Mouse (Mus musculus) gastrocnemius, postnatal 4 days (tissue): ENCODE measurements around the gene Cnot8. TPM values are rescaled to one million over a fixed set of nuclear protein-coding genes. Genes with fewer than 3 reads are reported as not detected.

Source experiments
- DNase-seq, 2 experiments: peaks; one replicate each; pipeline ENCODE4 v3.0.0; 2021 to 2022; ENCODE audit warnings: low spot score in 2 of 2, mixed read lengths in 2 of 2
- total RNA-seq, 2 experiments: library from RNA; stranded (reverse); gene quantifications; 2 replicates each; pipeline ENCODE4 v1.2.3; 2021

Cnot8 gene
- total RNA-seq, 2 experiments from 2014 or later = 47.5 to 48.9 TPM

GRCm38 (mm10) chr11:58143704-58144426 is 39.9 kb downstream of the Cnot8 start:
- no peak for DNase-seq

- DNase-seq = no peak
Observed at GRCm38 (mm10) chr11:58146241-58146640, 42.3 kb downstream of the Cnot8 start.

GRCm38 (mm10) chr11:58155458-58155857 is 51.5 kb downstream of the Cnot8 start:
- DNase-seq = no peak

DNA sequence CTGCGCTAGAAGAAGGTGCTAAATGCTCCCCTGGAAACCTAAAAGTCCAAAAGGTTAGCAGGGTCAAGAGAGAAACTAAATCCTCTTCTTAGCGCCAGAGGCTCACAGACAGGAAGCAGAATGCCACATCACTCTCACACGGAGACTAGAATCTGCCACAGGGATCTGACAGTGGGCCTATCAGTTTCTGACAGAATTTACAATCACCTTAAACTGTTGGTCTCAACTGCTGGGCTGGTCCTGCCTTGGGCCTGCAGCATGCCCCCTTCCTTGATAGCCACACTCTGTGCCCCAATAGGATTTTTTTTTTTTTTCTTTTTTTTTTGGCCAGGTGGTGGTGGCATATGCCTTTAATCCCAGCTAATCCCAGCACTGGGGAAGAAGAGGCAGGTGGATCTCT is 52.9 kb downstream of the Cnot8 start:
- no peak for DNase-seq

- no peak for DNase-seq
Observed at GRCm38 (mm10) chr11:58165072-58165471, 61.1 kb downstream of the Cnot8 start.

DNA sequence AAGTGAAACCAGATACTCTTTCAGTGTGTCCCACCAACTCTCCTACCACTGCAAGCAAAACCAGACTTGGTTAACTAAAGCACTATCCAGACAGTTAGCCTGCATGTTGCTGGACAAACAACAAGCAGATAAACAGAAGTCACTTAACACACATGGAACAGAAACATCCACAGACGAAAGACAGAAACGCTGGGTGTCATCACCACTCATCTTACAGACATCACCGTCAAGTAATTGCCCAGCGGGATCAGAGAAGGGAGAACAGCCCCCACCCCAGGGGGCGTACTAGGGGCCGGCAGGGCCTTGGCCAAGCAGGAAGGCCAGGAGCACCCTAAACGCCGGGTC is 63.8 kb downstream of the Cnot8 start:
- DNase-seq = no peak

Other genes with a start within 250 kb of the Cnot8 start
- 10 to 100 TPM; 92.7 to 95.0 TPM for gene Larp1, start 95.1 kb upstream of the Cnot8 start, total RNA-seq
- not detected for gene Gm12248, start 11.0 kb upstream of the Cnot8 start, total RNA-seq
- 10 to 100 TPM; 14.8 to 15.3 TPM for gene Gemin5, start 64.4 kb downstream of the Cnot8 start, total RNA-seq
- gene Mrpl22, start 67.5 kb downstream of the Cnot8 start, total RNA-seq = 10 to 100 TPM; 54.1 to 59.7 TPM
- gene Igtp, start 95.4 kb downstream of the Cnot8 start, total RNA-seq = 10 to 100 TPM; 15.6 to 17.9 TPM
- 10 to 100 TPM; 13.0 to 13.1 TPM for gene Irgm2, start 95.5 kb downstream of the Cnot8 start, total RNA-seq
- gene 4930438A08Rik, start 170.6 kb downstream of the Cnot8 start, total RNA-seq = not detected
- 1 to 10 TPM; 6.1 to 6.9 TPM for gene Zfp692, start 202.9 kb downstream of the Cnot8 start, total RNA-seq
- gene Zfp672, start 226.2 kb downstream of the Cnot8 start, total RNA-seq = 10 to 100 TPM; 34.3 to 40.7 TPM
- 10 to 100 TPM; 31.0 to 36.5 TPM for gene Sh3bp5l, start 226.6 kb downstream of the Cnot8 start, total RNA-seq